Mouse (Mus musculus): ENCODE data around the gene Ube2d1.

GRCm38 (mm10) chr10:71331908-71332307 is 46.8 kb upstream of the Ube2d1 start:
- TF ChIP-seq USF1 (IDR thresholded peaks at IDR 0.05; ENCODE audit: low read depth): no peak
- no peak for TF ChIP-seq CTCF (IDR thresholded peaks at IDR 0.05; ENCODE audit: control insufficient read depth, insufficient read depth, insufficient read length)
- TF ChIP-seq MYOG (IDR thresholded peaks at IDR 0.05; ENCODE audit: control insufficient read depth, extremely low read depth, insufficient read length): no peak

Measured in C2C12 (cell line).